Mouse (Mus musculus): ENCODE measurements around the gene Ttc22.

- TF ChIP-seq GATA1 (IDR thresholded peaks at IDR 0.05; ENCODE audit: borderline replicate concordance, low read length): no peak
- TF ChIP-seq FLI1 (IDR thresholded peaks at IDR 0.05; ENCODE audit: low read length): no peak
Observed at GRCm38 (mm10) chr4:106590142-106590541, 32.1 kb upstream of the Ttc22 start.

All from megakaryocyte, embryonic 14.5 days (primary cell).